Mouse (Mus musculus): ENCODE measurements around the gene Methig1.

- TF ChIP-seq CTCF (IDR thresholded peaks at IDR 0.05; ENCODE audit: extremely low read depth, insufficient read length, insufficient replicate concordance, low read depth, low read length), result peak; percentile 36; the same call in 1 of the 2 replicates
- no peak for TF ChIP-seq POLR2A (IDR thresholded peaks at IDR 0.05; ENCODE audit: low read depth, low read length)
These were observed 22.1 kb downstream of the Methig1 start for GRCm38 (mm10) chr15:100375066-100375465.
